Mouse (Mus musculus): Measurements from ENCODE around the gene Lrrc41. TPM values are rescaled to one million over a fixed set of nuclear protein-coding genes. Genes with fewer than 3 reads are reported as not detected.

The Lrrc41 gene
- total and polyA plus RNA-seq, 3 experiments, result 64.4 to 73.3 TPM; not detected in 1

GRCm38 (mm10) chr4:116123602-116124519 is 48.8 kb downstream of the Lrrc41 start, which contains the start of the genes Rad54l and Pomgnt1:
Rad54l (minus strand) TSS chr4:116123690.
Pomgnt1 (plus strand) TSS chr4:116123840.
- peaks cover 0 to 23% of the 10 kb centered on the region in 2 experiments; a peak in 2 of 4 replicates for H3K36me3 ChIP-seq (ENCODE audit: control insufficient read depth in 1 of 2, insufficient read depth in 2 of 2, low read length in 2 of 2)
- peak; percentile 98 for DNase-seq (ENCODE audit: low read depth, low spot score)
- peak within 1 kb of the TSS; percentile 96 for H3K27ac ChIP-seq (ENCODE audit: control insufficient read depth, low read depth, low read length)
- TF ChIP-seq CTCF (IDR thresholded peaks at IDR 0.05 in 2 of 3, conservative IDR thresholded peaks at IDR 0.05 in 1 of 3; ENCODE audit: control insufficient read depth in 1 of 3, insufficient read depth in 1 of 3, low read depth in 2 of 3, low read length in 3 of 3, poor library complexity in 1 of 3, severe bottlenecking in 1 of 3), result peak in 1 of 3 experiments; percentile 11; a peak in 1 of 6 replicates
- peak; percentile 96 for TF ChIP-seq TBP (IDR thresholded peaks at IDR 0.05; ENCODE audit: low read depth, low read length)
- no peak for TF ChIP-seq ZNF384 (IDR thresholded peaks at IDR 0.05; ENCODE audit: low read depth, low read length)
- peak; percentile 77; the same call in 1 of the 2 replicates for TF ChIP-seq MXI1 (IDR thresholded peaks at IDR 0.05; ENCODE audit: low read depth, low read length)
- no peak; the same call in 1 of the 2 replicates for TF ChIP-seq KAT2A (conservative IDR thresholded peaks at IDR 0.05; ENCODE audit: low read depth, low read length)
- no peak for TF ChIP-seq ETS1 (IDR thresholded peaks at IDR 0.05; ENCODE audit: low read depth, low read length)
- peak; percentile 48; the same call in 1 of the 2 replicates for TF ChIP-seq GATA1 (IDR thresholded peaks at IDR 0.05; ENCODE audit: low read depth, low read length)
- 0 out of 2 replicates have a peak, but pooled peaks have one; percentile 38 for TF ChIP-seq CHD1 (IDR thresholded peaks at IDR 0.05; ENCODE audit: low read depth, low read length)
- no peak for TF ChIP-seq MYC (IDR thresholded peaks at IDR 0.05; ENCODE audit: low read depth, low read length)
- TF ChIP-seq HCFC1 (IDR thresholded peaks at IDR 0.05; ENCODE audit: low read depth, low read length), result peak; percentile 94
- peak; percentile 84 for TF ChIP-seq NELFE (IDR thresholded peaks at IDR 0.05; ENCODE audit: low read depth, low read length)
- TF ChIP-seq SIN3A (IDR thresholded peaks at IDR 0.05; ENCODE audit: low read length), result peak; percentile 99
- no peak for TF ChIP-seq UBTF (IDR thresholded peaks at IDR 0.05; ENCODE audit: borderline replicate concordance, insufficient read depth, low read depth, low read length)
- no peak for TF ChIP-seq GABPA (IDR thresholded peaks at IDR 0.05; ENCODE audit: low read depth, low read length)
- no peak for TF ChIP-seq MEF2A (IDR thresholded peaks at IDR 0.05; ENCODE audit: extremely low read depth, insufficient replicate concordance, low read depth, low read length, poor library complexity, severe bottlenecking)
- no peak for TF ChIP-seq MAZ (IDR thresholded peaks at IDR 0.05; ENCODE audit: low read depth, low read length)
- TF ChIP-seq ZMIZ1 (IDR thresholded peaks at IDR 0.05; ENCODE audit: low read depth, low read length), result peak; percentile 94
- TF ChIP-seq TCF12 (IDR thresholded peaks at IDR 0.05; ENCODE audit: low read depth, low read length), result peak; percentile 44; the same call in 1 of the 2 replicates
- no peak for TF ChIP-seq MYB (IDR thresholded peaks at IDR 0.05; ENCODE audit: low read depth, low read length)
- peak; percentile 95 for TF ChIP-seq ELF1 (IDR thresholded peaks at IDR 0.05; ENCODE audit: low read depth, low read length)
- no peak for TF ChIP-seq JUND (IDR thresholded peaks at IDR 0.05; ENCODE audit: low read depth, low read length)
- TF ChIP-seq CHD2 (IDR thresholded peaks at IDR 0.05; ENCODE audit: low read length), result peak; percentile 69
- TF ChIP-seq ZC3H11A (IDR thresholded peaks at IDR 0.05; ENCODE audit: low read depth, low read length), result no peak
- no peak for TF ChIP-seq USF1 (IDR thresholded peaks at IDR 0.05; ENCODE audit: low read depth, low read length)
- peak; percentile 71 to 95; a peak in 3 of 4 replicates for TF ChIP-seq POLR2A (IDR thresholded peaks at IDR 0.05; ENCODE audit: control insufficient read depth in 1 of 2, insufficient read depth in 1 of 2, low read depth in 1 of 2, low read length in 2 of 2, poor library complexity in 1 of 2)
- no peak for TF ChIP-seq TAL1 (IDR thresholded peaks at IDR 0.05; ENCODE audit: low read length)
- no peak for TF ChIP-seq MAX (IDR thresholded peaks at IDR 0.05; ENCODE audit: low read length)
- peak; percentile 99 for TF ChIP-seq E2F4 (IDR thresholded peaks at IDR 0.05; ENCODE audit: borderline replicate concordance, low read depth, low read length)
- no peak for TF ChIP-seq SMC3 (IDR thresholded peaks at IDR 0.05; ENCODE audit: low read depth, low read length)
- TF ChIP-seq RAD21 (IDR thresholded peaks at IDR 0.05; ENCODE audit: low read depth, low read length), result no peak
- H3K9ac ChIP-seq (ENCODE audit: control insufficient read depth, low read depth, low read length, poor library complexity, severe bottlenecking), result peak within 1 kb of the TSS; percentile 95
- H3K27me3 ChIP-seq (ENCODE audit: control insufficient read depth in 1 of 2, insufficient read depth in 2 of 2, low read length in 2 of 2), result no peaks in the 10 kb centered on the region
- H3K9me3 ChIP-seq (replicated peaks; ENCODE audit: insufficient read depth, low read length), result no peaks in the 10 kb centered on the region
- H3K4me1 ChIP-seq (ENCODE audit: control insufficient read depth in 1 of 2, insufficient read depth in 2 of 2, low read length in 2 of 2), result peaks cover 2 to 14% of the 10 kb centered on the region in 2 experiments; a peak in 3 of 4 replicates
- H3K79me2 ChIP-seq (ENCODE audit: control insufficient read depth, insufficient read depth, low read length, poor library complexity), result peaks cover 13% of the 10 kb centered on the region
- H3K4me3 ChIP-seq (ENCODE audit: control insufficient read depth in 1 of 2, insufficient read depth in 1 of 2, low read depth in 2 of 2, low read length in 2 of 2), result peak within 1 kb of the TSS; percentile 60 to 99
